Mouse (Mus musculus): ENCODE results near the gene Ppp1r12c. TPM values are rescaled to one million over a fixed set of nuclear protein-coding genes. Genes with fewer than 3 reads are reported as not detected.
A peak's percentile ranks its signal among the peaks of the same experiment; 100 is the strongest.
"Not testable (repeated sequence)": the region's sequence is repeated elsewhere in the genome, so short reads cannot be mapped to it uniquely, and the experiment has no call there.

The Ppp1r12c gene
- polyA plus RNA-seq (2015; fragmentation: Nextera tagmentation; extraction: Ambion mirVana), result 43.8 and 50.2 TPM in 2 replicates

DNA sequence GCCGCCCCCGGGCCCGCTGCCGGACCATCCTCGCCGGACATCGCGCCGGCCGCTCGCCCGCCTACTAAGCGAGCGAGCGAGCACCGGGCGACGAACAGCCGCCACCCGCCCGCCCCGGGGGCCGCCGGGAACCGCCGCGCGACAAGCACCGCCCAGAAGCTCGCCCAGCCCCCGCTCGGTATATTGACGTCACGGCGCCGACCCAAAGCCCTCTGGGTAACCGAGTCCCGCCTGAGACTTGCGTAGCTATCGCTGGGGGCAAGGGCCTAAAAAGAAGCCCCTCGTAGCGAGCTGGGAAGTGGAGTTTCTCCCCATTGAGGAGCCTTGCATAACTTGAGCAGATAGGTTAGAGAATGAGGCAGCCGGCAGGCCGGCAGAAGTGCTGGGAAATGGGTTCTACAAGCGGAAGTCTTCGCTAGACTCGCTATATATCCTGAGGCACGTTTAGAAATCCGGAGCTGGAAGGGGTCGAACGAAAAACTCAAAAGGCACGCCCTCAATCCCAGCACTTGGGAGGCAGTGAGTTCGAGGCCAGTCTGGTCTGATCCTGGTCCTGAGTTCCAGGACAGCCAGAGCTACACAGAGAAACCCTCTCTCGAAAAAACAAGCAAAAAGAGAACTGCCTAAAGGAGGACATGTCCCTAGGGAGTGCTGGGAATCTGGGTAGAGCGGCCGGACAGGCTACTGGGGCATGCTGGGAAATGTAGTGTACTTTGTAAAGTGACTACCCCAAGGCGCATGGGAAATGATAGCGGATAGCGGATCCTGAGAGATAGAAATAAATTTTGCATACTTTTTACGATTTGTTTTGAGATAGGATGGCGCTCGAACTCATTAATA lies at the start of gene Ppp1r12c:
Gene Ppp1r12c (minus strand): TSS at position 123 of the 840 bp plus-strand sequence.
- no peaks in the 10 kb centered on the region for H3K9me3 ChIP-seq
- H3K27me3 ChIP-seq, result no peaks in the 10 kb centered on the region
- peak within 1 kb of the TSS; percentile 91 for H3K4me2 ChIP-seq (replicated peaks)
- H3K36me3 ChIP-seq, result peaks cover 11% of the 10 kb centered on the region
- H3K4me1 ChIP-seq, result peaks cover 37% of the 10 kb centered on the region
- H3K4me3 ChIP-seq, result peak within 1 kb of the TSS; percentile 86
- ATAC-seq (ENCODE audit: low FRiP score, low read depth), result peak; percentile 94
- H3K27ac ChIP-seq, result peak within 1 kb of the TSS; percentile 88
- WGBS, result under 1% methylated on average over 61 of the region's 62 CpGs
- peak within 1 kb of the TSS; percentile 96 for H3K9ac ChIP-seq

DNA sequence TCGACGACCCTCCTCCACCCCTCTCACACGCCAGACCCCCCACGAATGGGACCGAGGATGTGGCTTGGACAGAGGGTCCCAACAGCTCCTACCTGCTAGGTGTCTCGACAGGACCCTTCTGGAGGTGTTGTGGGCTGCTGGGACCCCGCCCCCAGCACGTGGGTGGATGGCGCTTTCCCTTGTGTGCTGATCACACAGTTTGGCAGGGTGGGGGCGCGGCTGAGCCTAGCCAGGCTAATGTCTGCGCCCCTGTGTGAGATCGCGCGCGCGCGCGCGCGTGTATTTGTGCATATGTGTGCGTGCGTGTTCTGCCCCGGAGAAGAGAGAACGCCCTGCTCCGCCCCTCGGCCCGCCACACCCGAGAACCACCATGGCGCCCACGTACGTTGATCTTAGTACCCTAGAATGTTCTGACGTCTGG lies 45.8 kb upstream of the Ppp1r12c start, which contains the start of gene Syt5:
Gene Syt5 (minus strand): TSS at position 321 of the 421 bp plus-strand sequence.
- Histone ChIP-seq H3K9me3 (no peaks in the 10 kb centered on the region), H3K4me3 (peak within 1 kb of the TSS; percentile 42), H3K36me3 (no peaks in the 10 kb centered on the region), H3K4me2 (replicated peaks) (peak within 1 kb of the TSS; percentile 79), H3K27ac (no peak within 1 kb of the TSS), H3K4me1 (peaks cover 14% of the 10 kb centered on the region), H3K9ac (peak within 1 kb of the TSS; percentile 56), H3K27me3 (peaks cover 19% of the 10 kb centered on the region)
- peak; percentile 45 for ATAC-seq (ENCODE audit: low FRiP score, low read depth)
- 11% methylated on average over 33 of the region's 33 CpGs for WGBS

DNA sequence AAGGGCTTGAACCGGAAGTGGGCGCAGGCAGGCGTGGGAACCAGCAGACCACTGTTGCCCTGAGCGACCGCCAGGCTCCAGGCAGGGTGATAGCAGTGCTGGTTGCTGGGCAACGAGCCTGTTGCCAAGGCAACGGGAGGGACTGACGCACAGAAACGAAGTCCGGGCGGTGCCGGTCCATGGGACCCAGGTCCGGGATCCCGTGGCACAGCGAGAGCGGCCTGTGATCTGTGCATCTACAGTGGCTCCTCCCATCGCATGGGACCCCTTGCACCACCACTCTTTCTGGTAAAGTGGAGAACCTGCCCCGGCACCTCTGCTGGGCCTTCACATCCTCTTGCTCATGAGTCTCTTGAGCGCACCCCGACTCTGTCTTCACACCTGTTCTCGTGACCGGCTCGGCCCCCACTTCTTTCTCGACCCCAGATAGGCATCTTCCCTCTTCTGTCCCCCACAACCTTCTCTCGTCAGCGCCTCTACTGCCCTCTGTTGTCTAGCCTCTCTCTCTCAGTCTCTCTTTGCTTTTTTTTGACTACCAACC lies 45.2 kb upstream of the Ppp1r12c start:
- Histone ChIP-seq H3K4me3 (peak overlapping the region; percentile 42), H3K9me3 (no peaks in the 10 kb centered on the region), H3K4me1 (peaks cover 14% of the 10 kb centered on the region), H3K36me3 (no peaks in the 10 kb centered on the region), H3K27ac (no peak overlapping the region), H3K4me2 (replicated peaks) (peak overlapping the region; percentile 79), H3K27me3 (peaks cover 19% of the 10 kb centered on the region), H3K9ac (0 out of 2 replicates have a peak overlapping the region, but pooled peaks have one; percentile 40)
- peak; percentile 46 for ATAC-seq (ENCODE audit: low FRiP score, low read depth)
- 3% methylated on average over 26 of the region's 26 CpGs for WGBS

DNA sequence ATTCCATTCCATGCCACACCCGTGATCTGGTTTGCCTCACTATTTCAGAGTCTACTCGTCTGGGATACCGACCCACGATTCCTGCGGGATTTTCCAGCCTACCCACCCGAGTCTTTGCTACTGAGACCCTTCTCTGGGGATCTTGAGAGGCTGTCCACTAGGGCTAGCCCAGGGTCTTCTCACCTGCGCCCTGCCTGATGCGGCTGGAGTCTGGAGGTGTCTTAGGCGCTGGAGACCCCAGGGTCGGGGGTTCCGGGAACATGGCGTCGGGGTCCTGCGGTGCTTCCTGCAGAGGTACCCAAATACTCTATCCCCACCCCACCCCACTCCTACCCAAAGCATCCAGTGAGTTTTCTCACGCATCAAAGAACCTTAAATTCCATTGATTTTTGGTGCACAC lies 44.6 kb upstream of the Ppp1r12c start:
- Histone ChIP-seq H3K36me3 (no peaks in the 10 kb centered on the region), H3K27me3 (peaks cover 19% of the 10 kb centered on the region), H3K4me1 (peaks cover 14% of the 10 kb centered on the region), H3K4me3 (no peak overlapping the region), H3K4me2 (replicated peaks) (peak overlapping the region; percentile 79), H3K9me3 (no peaks in the 10 kb centered on the region), H3K9ac (no peak overlapping the region), H3K27ac (no peak overlapping the region)
- WGBS, result 78% methylated on average over 15 of the region's 15 CpGs
- no peak for ATAC-seq (ENCODE audit: low FRiP score, low read depth)

DNA sequence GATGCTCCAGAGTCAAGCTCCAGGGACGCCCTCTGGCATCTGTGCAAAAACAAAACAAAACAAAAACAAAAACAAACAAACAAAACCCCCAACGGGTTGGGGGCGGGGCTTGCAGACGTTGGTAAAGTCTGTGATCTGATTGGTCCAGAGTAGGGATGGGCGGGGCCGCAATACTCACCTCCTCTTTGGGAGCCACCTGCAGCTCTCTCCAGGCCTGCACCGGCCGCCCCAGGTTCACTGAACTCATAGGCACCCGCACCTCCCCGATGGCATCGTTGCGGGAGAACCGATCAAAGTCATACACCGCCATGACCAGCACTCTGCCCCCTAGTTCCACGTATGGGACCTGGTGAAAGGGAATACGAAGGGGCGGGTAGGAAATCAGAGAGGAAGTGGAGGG lies 40.5 kb upstream of the Ppp1r12c start:
- H3K9me3 ChIP-seq, result no peaks in the 10 kb centered on the region
- no peak overlapping the region for H3K4me2 ChIP-seq (replicated peaks)
- H3K4me1 ChIP-seq, result peaks cover 9% of the 10 kb centered on the region
- H3K9ac ChIP-seq, result no peak overlapping the region
- 33% methylated on average over 17 of the region's 17 CpGs for WGBS
- no peaks in the 10 kb centered on the region for H3K36me3 ChIP-seq
- peak; percentile 60; the same call in 1 of the 2 replicates for ATAC-seq (ENCODE audit: low FRiP score, low read depth)
- no peak overlapping the region for H3K4me3 ChIP-seq
- peaks cover 9% of the 10 kb centered on the region for H3K27me3 ChIP-seq
- H3K27ac ChIP-seq, result no peak overlapping the region

DNA sequence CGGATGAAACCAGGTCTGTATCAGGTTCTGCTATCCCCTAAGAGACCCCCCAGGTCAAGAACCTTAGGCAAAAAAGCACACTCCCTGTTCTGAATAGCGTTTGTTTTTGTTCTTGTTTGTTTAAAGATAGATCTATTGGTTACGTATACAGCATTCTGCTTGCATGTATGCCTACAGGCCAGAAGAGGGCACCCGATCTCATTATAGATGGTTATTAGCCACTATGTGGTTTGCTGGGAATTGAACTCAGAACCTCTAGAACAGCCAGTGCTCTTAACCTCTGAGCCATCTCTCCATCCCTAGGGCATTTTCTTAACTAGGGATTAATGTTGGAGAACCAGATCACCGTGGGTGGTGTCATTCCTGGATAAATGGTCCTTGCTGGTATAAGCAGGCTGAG lies 39.9 kb upstream of the Ppp1r12c start:
- 71% methylated on average over 5 of the region's 5 CpGs for WGBS
- peaks cover 5% of the 10 kb centered on the region; the same call in 1 of the 2 replicates for H3K27me3 ChIP-seq
- no peak overlapping the region for H3K9ac ChIP-seq
- no peak overlapping the region for H3K4me3 ChIP-seq
- no peaks in the 10 kb centered on the region for H3K9me3 ChIP-seq
- no peaks in the 10 kb centered on the region for H3K36me3 ChIP-seq
- H3K27ac ChIP-seq, result no peak overlapping the region
- no peak overlapping the region for H3K4me2 ChIP-seq (replicated peaks)
- H3K4me1 ChIP-seq, result peaks cover 3% of the 10 kb centered on the region
- ATAC-seq (ENCODE audit: low FRiP score, low read depth), result no peak

DNA sequence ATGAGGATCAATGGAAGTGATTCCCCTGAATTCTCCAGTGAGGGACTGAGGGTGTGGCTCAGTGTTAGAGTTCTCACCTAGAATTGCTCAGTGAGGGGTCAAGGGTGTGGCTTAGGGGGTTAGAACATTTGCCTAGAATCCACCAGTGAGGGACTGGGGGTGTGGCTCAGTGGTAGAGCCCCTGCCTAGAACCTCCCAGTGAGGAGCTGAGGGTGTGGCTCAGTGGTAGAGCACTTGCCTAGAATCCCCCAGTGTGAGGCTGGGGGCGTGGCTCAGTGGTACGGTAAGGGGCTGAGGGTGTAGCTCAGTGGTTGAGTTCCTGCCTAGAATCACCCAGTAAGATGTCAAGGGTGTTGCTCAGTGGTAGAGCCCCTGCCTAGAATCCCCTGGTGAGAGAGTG lies 37.5 kb upstream of the Ppp1r12c start:
- Histone ChIP-seq H3K36me3 (no peaks in the 10 kb centered on the region), H3K27ac (no peak overlapping the region), H3K9ac (no peak overlapping the region), H3K4me1 (no peaks in the 10 kb centered on the region), H3K27me3 (no peaks in the 10 kb centered on the region), H3K9me3 (no peaks in the 10 kb centered on the region), H3K4me2 (replicated peaks) (no peak overlapping the region), H3K4me3 (no peak overlapping the region)
- 73% methylated on average over 2 of the region's 2 CpGs for WGBS
- ATAC-seq (ENCODE audit: low FRiP score, low read depth), result no peak

DNA sequence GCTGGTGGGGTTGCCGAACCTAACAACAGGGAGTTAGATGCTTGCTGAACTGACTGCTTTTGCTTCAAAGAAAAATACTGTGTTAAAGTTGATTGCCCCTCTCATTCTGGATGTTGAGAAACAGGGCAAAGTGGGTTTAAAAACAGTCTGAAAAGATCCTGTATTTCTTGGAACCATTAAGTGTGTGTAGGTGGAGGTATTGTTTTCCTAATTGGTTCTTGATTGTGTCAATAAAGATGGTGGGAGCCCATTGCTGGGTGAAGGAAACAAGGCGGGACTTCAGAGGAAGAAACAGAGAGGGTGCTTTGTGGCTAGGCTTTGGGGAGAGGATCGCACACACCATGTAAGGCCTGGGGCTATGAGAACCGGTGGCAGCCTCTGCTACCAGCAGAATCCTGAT lies 35.7 kb upstream of the Ppp1r12c start:
- H3K4me2 ChIP-seq (replicated peaks), result no peak overlapping the region
- no peak overlapping the region for H3K9ac ChIP-seq
- H3K4me1 ChIP-seq, result peaks cover 4% of the 10 kb centered on the region; the same call in 1 of the 2 replicates
- H3K4me3 ChIP-seq, result no peak overlapping the region
- no peak for ATAC-seq (ENCODE audit: low FRiP score, low read depth)
- no peak overlapping the region; the same call in 1 of the 2 replicates for H3K27ac ChIP-seq
- H3K9me3 ChIP-seq, result no peaks in the 10 kb centered on the region
- H3K27me3 ChIP-seq, result no peaks in the 10 kb centered on the region
- WGBS, result 46% methylated on average over 4 of the region's 4 CpGs
- no peaks in the 10 kb centered on the region for H3K36me3 ChIP-seq

DNA sequence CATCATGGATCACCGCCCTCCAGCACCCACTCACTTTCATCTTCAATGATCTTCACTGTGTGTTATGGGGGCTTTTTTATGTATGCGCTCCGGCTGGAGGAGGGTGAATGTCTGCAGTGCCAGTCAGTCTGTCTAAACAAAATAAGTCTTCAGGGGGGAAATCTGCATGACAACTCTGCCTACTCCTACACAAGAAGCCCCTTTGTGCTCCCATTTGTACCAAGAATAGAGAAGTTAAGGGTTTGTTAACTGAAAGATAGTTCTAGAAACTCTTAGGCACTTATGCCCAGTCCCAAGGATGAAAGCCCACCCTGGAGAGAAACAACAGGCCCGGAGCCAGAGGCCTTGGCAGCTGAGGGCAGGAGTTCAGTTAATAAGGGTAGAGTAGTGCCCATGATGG lies 34.9 kb upstream of the Ppp1r12c start:
- 94% methylated on average over 4 of the region's 4 CpGs for WGBS
- no peak overlapping the region for H3K27ac ChIP-seq

DNA sequence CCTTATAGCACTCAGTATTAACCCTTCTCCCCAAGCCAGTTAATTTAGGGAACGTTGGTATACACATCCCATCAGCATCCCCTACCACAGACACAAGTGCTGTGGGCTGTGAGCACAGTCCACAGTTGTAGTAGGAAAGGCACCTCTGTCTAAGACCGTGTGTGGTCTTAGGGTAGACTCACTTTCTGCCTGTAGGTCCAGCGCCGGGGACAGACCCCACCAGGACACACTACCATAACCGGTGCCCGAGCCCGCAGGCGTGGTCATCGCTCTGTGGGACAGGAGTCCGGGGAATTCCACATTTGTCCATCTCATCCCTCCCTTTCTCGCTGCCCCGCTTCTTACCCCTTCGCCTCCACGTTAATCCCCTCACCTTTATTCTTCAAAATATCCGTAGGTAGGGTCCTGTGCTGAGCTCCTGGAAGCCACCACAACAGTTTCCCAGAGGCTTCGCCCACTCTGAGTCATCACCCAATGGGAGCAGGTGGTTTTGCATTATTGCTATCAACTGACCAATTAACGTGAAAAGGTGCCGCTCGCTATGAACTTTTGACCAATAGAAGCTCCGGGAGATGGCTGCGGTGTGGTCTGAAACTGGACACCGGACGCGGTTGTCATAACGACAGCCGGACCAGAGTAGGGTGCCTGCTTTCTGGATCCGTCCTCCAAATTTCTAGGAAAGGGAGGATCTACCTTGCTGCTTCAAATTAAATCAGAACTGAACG lies 30.7 kb upstream of the Ppp1r12c start, which contains the start of gene Dnaaf3:
Gene Dnaaf3 (minus strand): TSS at position 449 of the 725 bp plus-strand sequence.
- peak within 1 kb of the TSS; percentile 42 for H3K4me3 ChIP-seq
- no peaks in the 10 kb centered on the region for H3K9me3 ChIP-seq
- peak within 1 kb of the TSS; percentile 39; the same call in 1 of the 2 replicates for H3K9ac ChIP-seq
- H3K36me3 ChIP-seq, result no peaks in the 10 kb centered on the region
- H3K27me3 ChIP-seq, result no peaks in the 10 kb centered on the region
- no peak within 1 kb of the TSS for H3K27ac ChIP-seq
- peak within 1 kb of the TSS; percentile 71 for H3K4me2 ChIP-seq (replicated peaks)
- peak; percentile 95 for ATAC-seq (ENCODE audit: low FRiP score, low read depth)
- 3% methylated on average over 28 of the region's 28 CpGs for WGBS
- H3K4me1 ChIP-seq, result peaks cover 18% of the 10 kb centered on the region

More for the DNA sequence above, 34.9 kb upstream of the Ppp1r12c start:
- Histone ChIP-seq H3K9ac (no peak overlapping the region), H3K36me3 (no peaks in the 10 kb centered on the region), H3K4me1 (peaks cover 11% of the 10 kb centered on the region), H3K4me2 (replicated peaks) (no peak overlapping the region), H3K9me3 (no peaks in the 10 kb centered on the region), H3K4me3 (no peak overlapping the region), H3K27me3 (no peaks in the 10 kb centered on the region)
- no peak for ATAC-seq (ENCODE audit: low FRiP score, low read depth)

DNA sequence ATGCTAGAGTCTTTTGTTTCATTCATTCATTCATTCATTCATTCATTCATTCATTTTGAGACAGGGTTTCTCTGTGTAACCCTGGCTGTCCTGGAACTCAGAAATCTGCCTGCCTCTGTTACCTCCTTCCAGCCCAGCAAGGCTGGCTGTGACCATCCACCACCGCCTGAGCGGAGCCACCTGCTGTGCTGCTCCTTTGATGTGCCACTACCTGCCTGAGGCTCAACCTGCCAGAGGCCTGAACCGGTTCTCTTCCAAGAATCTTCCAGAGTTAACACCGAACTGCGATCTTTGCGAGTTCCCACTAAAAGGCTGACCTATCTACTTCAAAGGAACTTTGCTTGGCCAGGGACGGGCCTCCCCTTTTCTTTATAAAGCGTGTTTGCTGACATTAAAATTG lies 28.7 kb upstream of the Ppp1r12c start:
- not testable (repeated sequence) for H3K27ac ChIP-seq; ATAC-seq (ENCODE audit: low FRiP score, low read depth); H3K9me3 ChIP-seq; H3K4me2 ChIP-seq (replicated peaks); H3K9ac ChIP-seq; H3K36me3 ChIP-seq; H3K27me3 ChIP-seq; H3K4me3 ChIP-seq
- 24% methylated on average over 7 of the region's 8 CpGs for WGBS
- peaks cover 29% of the 10 kb centered on the region for H3K4me1 ChIP-seq

DNA sequence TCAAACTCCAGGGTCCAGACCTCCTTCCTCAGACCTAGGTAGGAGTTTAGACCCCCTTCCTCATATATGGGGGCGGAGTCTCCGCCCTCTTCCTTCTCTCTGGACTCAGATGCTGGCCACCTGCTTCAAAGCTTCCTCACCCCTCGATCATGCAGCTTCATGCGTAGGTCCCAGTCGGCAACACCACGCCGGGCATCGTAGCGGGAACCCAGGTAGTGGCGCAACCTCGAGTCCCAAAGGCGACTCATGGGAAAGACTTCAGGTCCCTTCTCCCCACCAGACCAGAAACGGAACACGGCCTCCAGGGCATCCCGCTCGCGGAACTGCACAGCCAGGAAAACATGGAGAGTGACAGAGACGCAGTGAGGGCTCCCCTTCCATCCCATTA lies 25.8 kb upstream of the Ppp1r12c start:
- peak overlapping the region; percentile 38 for H3K4me3 ChIP-seq
- H3K36me3 ChIP-seq, result no peaks in the 10 kb centered on the region
- peaks cover 27% of the 10 kb centered on the region for H3K4me1 ChIP-seq
- peak overlapping the region; percentile 63 for H3K4me2 ChIP-seq (replicated peaks)
- no peak overlapping the region for H3K27ac ChIP-seq
- no peak overlapping the region for H3K9ac ChIP-seq
- H3K27me3 ChIP-seq, result 0 out of 2 replicates have a peak, but pooled peaks cover under 1% of the 10 kb centered on the region
- ATAC-seq (ENCODE audit: low FRiP score, low read depth), result no peak
- WGBS, result 50% methylated on average over 18 of the region's 18 CpGs
- H3K9me3 ChIP-seq, result no peaks in the 10 kb centered on the region
